ENCODE assay signal across 7 mouse cellular contexts in genomic region chr9:73112919-73113906, GRCm38 (mm10). TPM values are rescaled to one million over a fixed set of nuclear protein-coding genes. Genes with fewer than 3 reads are reported as not detected.
A peak's percentile ranks its signal among the peaks of the same experiment; 100 is the strongest.
DNase-seq lines count a peak whose midpoint lies in the region; ATAC-seq lines count a peak whose summit lies in the region.

Gene Rsl24d1, plus strand, starts transcription at chr9:73113426.

- H3K27me3 ChIP-seq in intestine, embryonic 16.5 days (replicated peaks; ENCODE audit: control insufficient read depth, insufficient read depth, low read length): no peaks in the 10 kb centered on the region
- H3K27me3 ChIP-seq in midbrain, embryonic 11.5 days (ENCODE audit: control insufficient read depth, insufficient read depth, low read length): no peaks in the 10 kb centered on the region

- H3K36me3 ChIP-seq in intestine, embryonic 16.5 days (ENCODE audit: control insufficient read depth, insufficient read depth, low read length): 0 out of 2 replicates have a peak, but pooled peaks cover 7% of the 10 kb centered on the region
- H3K36me3 ChIP-seq in midbrain, embryonic 11.5 days (ENCODE audit: control insufficient read depth, insufficient read depth, low read length): peaks cover 10% of the 10 kb centered on the region

- H3K4me1 ChIP-seq in intestine, embryonic 16.5 days (ENCODE audit: control insufficient read depth, insufficient read depth, low read length): peaks cover 5% of the 10 kb centered on the region; the same call in 1 of the 2 replicates
- peaks cover 6% of the 10 kb centered on the region; the same call in 1 of the 2 replicates for H3K4me1 ChIP-seq in midbrain, embryonic 11.5 days (ENCODE audit: control insufficient read depth, insufficient read depth, low read length)

- peak; percentile 91 for DNase-seq in adrenal gland, postnatal 10 days
- DNase-seq in embryo, embryonic 9.5 days (ENCODE audit: extremely low spot score): peak; percentile 82
- peak; percentile 48 to 79 for DNase-seq in gastrocnemius, postnatal 4 days (ENCODE audit: low spot score in 2 of 2)
- DNase-seq in left cerebral cortex, postnatal 36 days (ENCODE audit: low spot score in 2 of 2): peak; percentile 91 to 92
- peak; percentile 96 for DNase-seq in midbrain, embryonic 11.5 days (ENCODE audit: low spot score, missing footprints)
- peak; percentile 85 for DNase-seq in skeletal muscle tissue, adult 2 months (ENCODE audit: low read depth, low spot score)

- ATAC-seq in intestine, embryonic 16.5 days: peak; percentile 99
- ATAC-seq in midbrain, embryonic 11.5 days (ENCODE audit: low FRiP score): peak; percentile 98

- peak within 1 kb of the TSS; percentile 90 for H3K9ac ChIP-seq in intestine, embryonic 16.5 days (ENCODE audit: low read depth, low read length)
- H3K9ac ChIP-seq in midbrain, embryonic 11.5 days (ENCODE audit: low read length): peak within 1 kb of the TSS; percentile 84

- no peaks in the 10 kb centered on the region for H3K9me3 ChIP-seq in intestine, embryonic 16.5 days (ENCODE audit: control insufficient read depth, low read length)
- no peaks in the 10 kb centered on the region for H3K9me3 ChIP-seq in midbrain, embryonic 11.5 days (ENCODE audit: control insufficient read depth, low read length)

- H3K27ac ChIP-seq in intestine, embryonic 16.5 days (ENCODE audit: low read length): peak within 1 kb of the TSS; percentile 80
- H3K27ac ChIP-seq in midbrain, embryonic 11.5 days (ENCODE audit: low read depth, low read length): peak within 1 kb of the TSS; percentile 7; the same call in 1 of the 2 replicates

- intact Hi-C loops in left cerebral cortex, postnatal 36 days (cut with DNase I): loop anchor here (5.0 kb wide), 1 partner anchor 71 kb away; the partner anchor contains the start of genes Pigb and Rab27a

- peak within 1 kb of the TSS; percentile 97 for H3K4me3 ChIP-seq in intestine, embryonic 16.5 days (ENCODE audit: low read length)
- H3K4me3 ChIP-seq in midbrain, embryonic 11.5 days (ENCODE audit: low read depth, low read length): peak within 1 kb of the TSS; percentile 97

- WGBS in intestine, embryonic 16.5 days: under 1% methylated on average over 64 of the region's 64 CpGs
- under 1% methylated on average over 64 of the region's 64 CpGs for WGBS in midbrain, embryonic 11.5 days

- peak within 1 kb of the TSS; percentile 67 for H3K4me2 ChIP-seq in intestine, embryonic 16.5 days (ENCODE audit: low read depth, low read length)
- peak within 1 kb of the TSS; percentile 62 for H3K4me2 ChIP-seq in midbrain, embryonic 11.5 days

RNA-seq across cellular contexts. Expression of gene Rsl24d1, which starts in this region (rescaled TPM):
- total RNA-seq in adrenal gland, postnatal 10 days (2021): 10 to 100 TPM; 61.2 to 63.7 TPM
- total RNA-seq in gastrocnemius, postnatal 4 days (2021): 10 to 100 TPM; 45.3 to 47.6 TPM
- 76.3 and 82.8 TPM in 2 replicates for polyA plus RNA-seq in intestine, embryonic 16.5 days (2015; fragmentation: Nextera tagmentation; extraction: Ambion mirVana)
- total RNA-seq in left cerebral cortex, postnatal 36 days (2021): 10 to 100 TPM; 56.2 to 56.8 TPM
- 172 and 184 TPM in 2 replicates for polyA plus RNA-seq in midbrain, embryonic 11.5 days (2014; fragmentation: Nextera tagmentation; extraction: Ambion mirVana)

Comparison
In these comparisons a context has a peak if more than half of its experiments do, and no peak if none do; other contexts are left out.
1. Peak in every context shown above with its lines: DNase-seq, ATAC-seq, H3K4me3 ChIP-seq and H3K27ac ChIP-seq.